ENCODE assay signal across 8 mouse cellular contexts in the genomic region with DNA sequence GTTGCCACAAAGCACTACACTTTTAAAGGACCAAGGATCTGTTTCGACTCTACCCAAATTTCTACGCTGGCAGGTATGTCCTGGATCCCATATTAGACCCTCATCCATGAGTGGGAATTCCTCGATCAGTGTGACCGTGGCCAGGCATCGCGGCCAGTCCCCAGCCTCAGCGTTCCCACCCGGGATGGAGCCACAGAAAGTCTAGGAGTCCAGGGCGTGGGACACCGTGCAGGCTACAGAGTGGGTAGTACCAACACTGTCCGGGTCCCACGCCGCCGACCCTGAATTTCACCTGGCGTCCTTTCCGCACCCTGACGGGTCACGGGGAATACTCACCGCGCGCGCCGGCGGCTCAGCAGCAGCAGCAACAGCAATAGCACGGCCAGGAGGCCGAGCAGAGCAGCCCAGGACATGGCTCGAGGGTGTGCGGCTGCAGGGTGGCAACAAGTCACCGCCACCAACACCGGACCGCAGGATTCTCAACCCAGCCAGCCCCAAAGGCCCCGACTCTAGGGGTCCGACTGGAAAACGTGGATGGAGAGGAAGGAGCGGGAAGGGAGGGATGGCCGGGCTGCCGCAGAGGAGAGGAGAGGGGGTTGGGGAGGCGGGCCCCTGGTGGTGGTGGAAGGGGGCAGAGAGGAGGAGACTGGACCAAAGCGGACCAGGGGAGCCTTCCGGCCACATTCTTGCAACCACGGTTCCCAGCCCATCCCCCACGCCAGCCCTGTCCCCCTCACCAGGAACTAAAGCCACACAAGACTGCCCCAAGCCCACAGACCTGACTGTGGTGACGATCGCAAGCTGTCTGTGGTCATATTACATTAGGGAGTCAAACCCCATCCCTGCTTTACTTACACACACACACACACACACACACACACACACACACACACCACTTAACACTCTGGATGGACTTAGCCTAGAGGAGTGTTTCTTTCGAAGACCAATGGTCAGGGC. TPM values are rescaled to one million over a fixed set of nuclear protein-coding genes. Genes with fewer than 3 reads are reported as not detected.
DNase-seq lines count a peak whose midpoint lies in the region; ATAC-seq and TF ChIP-seq lines count a peak whose summit lies in the region.

Gene Ptgis, minus strand, starts transcription at position 597 of the 957 bp plus-strand sequence.

- H3K27ac ChIP-seq in heart, embryonic 11.5 days (ENCODE audit: low read depth, low read length), result no peak within 1 kb of the TSS; the same call in 1 of the 2 replicates
- H3K27ac ChIP-seq in limb, embryonic 12.5 days, result peak within 1 kb of the TSS; percentile 84

- no peaks in the 10 kb centered on the region for H3K36me3 ChIP-seq in heart, embryonic 11.5 days (ENCODE audit: control insufficient read depth, insufficient read depth, low read length)
- H3K36me3 ChIP-seq in limb, embryonic 12.5 days, result no peaks in the 10 kb centered on the region
- no peaks in the 10 kb centered on the region for H3K36me3 ChIP-seq in myocyte (ENCODE audit: control insufficient read depth, insufficient read depth)

- peak within 1 kb of the TSS; percentile 14 for H3ac ChIP-seq in myocyte (ENCODE audit: control insufficient read depth, insufficient read length)

- H3K4me3 ChIP-seq in heart, embryonic 11.5 days (ENCODE audit: low read depth, low read length), result peak within 1 kb of the TSS; percentile 55
- H3K4me3 ChIP-seq in limb, embryonic 12.5 days (replicated peaks), result peak within 1 kb of the TSS; percentile 59
- H3K4me3 ChIP-seq in myocyte, result peak within 1 kb of the TSS; percentile 46

- 0 out of 2 replicates have a peak, but pooled peaks have one; percentile 48 for ATAC-seq in heart, embryonic 11.5 days (replicated peaks; ENCODE audit: insufficient number of reproducible peaks, low FRiP score, low TSS enrichment)
- peak; percentile 71 for ATAC-seq in limb, embryonic 12.5 days (ENCODE audit: insufficient number of reproducible peaks, insufficient read depth, low FRiP score, low TSS enrichment, low read depth)
- ATAC-seq in megakaryocyte-erythroid progenitor cell, adult 5-6 weeks (replicated peaks; ENCODE audit: low FRiP score, low TSS enrichment, poor library complexity, severe bottlenecking), result no peak

- H3K27me3 ChIP-seq in heart, embryonic 11.5 days (ENCODE audit: control insufficient read depth, insufficient read depth, low read length), result no peaks in the 10 kb centered on the region
- H3K27me3 ChIP-seq in limb, embryonic 12.5 days, result peaks cover 2% of the 10 kb centered on the region; the same call in 1 of the 2 replicates
- no peaks in the 10 kb centered on the region for H3K27me3 ChIP-seq in myocyte (ENCODE audit: control insufficient read depth, insufficient read depth, insufficient read length)

- WGBS in heart, embryonic 11.5 days (ENCODE audit: insufficient replicate concordance), result 3% methylated on average over 45 of the region's 45 CpGs
- 3% methylated on average over 43 of the region's 45 CpGs for WGBS in limb, embryonic 12.5 days

- TF ChIP-seq POLR2A in myocyte (IDR thresholded peaks at IDR 0.05; ENCODE audit: insufficient read length, low read depth), result peak; percentile 27

- DNase-seq in gastrocnemius, postnatal 14 days, result peak; percentile 49
- DNase-seq in gastrocnemius, adult 18-20 months (ENCODE audit: low spot score), result no peak
- DNase-seq in embryo, embryonic 10 days (ENCODE audit: low spot score), result peak; percentile 71
- DNase-seq in ovary, adult 18-20 months (ENCODE audit: low spot score), result no peak

- peak within 1 kb of the TSS; percentile 89 for H3K4me2 ChIP-seq in heart, embryonic 11.5 days
- peak within 1 kb of the TSS; percentile 90 for H3K4me2 ChIP-seq in limb, embryonic 12.5 days
- peak within 1 kb of the TSS; percentile 58 for H3K4me2 ChIP-seq in myocyte (ENCODE audit: low read depth)

- H3K79me2 ChIP-seq in myocyte (ENCODE audit: control insufficient read depth, insufficient read depth), result peaks cover 32% of the 10 kb centered on the region

- intact Hi-C loops in gastrocnemius, postnatal 14 days (cut with DNase I; ENCODE audit: low total_unique reads), result no loop called here

- H3K4me1 ChIP-seq in heart, embryonic 11.5 days (ENCODE audit: control insufficient read depth, insufficient read depth, low read length), result peaks cover 13% of the 10 kb centered on the region; the same call in 1 of the 2 replicates
- H3K4me1 ChIP-seq in limb, embryonic 12.5 days (replicated peaks), result peaks cover 40% of the 10 kb centered on the region

- H3K9ac ChIP-seq in heart, embryonic 11.5 days (ENCODE audit: low read depth, low read length), result peak within 1 kb of the TSS; percentile 81
- H3K9ac ChIP-seq in limb, embryonic 12.5 days (replicated peaks), result peak within 1 kb of the TSS; percentile 74

- no peaks in the 10 kb centered on the region for H3K9me3 ChIP-seq in heart, embryonic 11.5 days (replicated peaks; ENCODE audit: control insufficient read depth, low read length)
- peaks cover 6% of the 10 kb centered on the region; the same call in 1 of the 2 replicates for H3K9me3 ChIP-seq in limb, embryonic 12.5 days

TF ChIP-seq in myocyte, 11 proteins besides CTCF, POLR2A, EP300 and RAD21:
- no peak for TF ChIP-seq POLR2AphosphoS2 (IDR thresholded peaks at IDR 0.05; ENCODE audit: insufficient read length, low read depth)
- no peak for TF ChIP-seq USF1 (IDR thresholded peaks at IDR 0.05; ENCODE audit: low read depth)
- peak in 1 of 3 experiments; percentile 46 for TF ChIP-seq MYOG (IDR thresholded peaks at IDR 0.05; ENCODE audit: control insufficient read depth in 1 of 3, insufficient read depth in 1 of 3, insufficient read length in 2 of 3, low read depth in 2 of 3)
- no peak for TF ChIP-seq TCF12 (IDR thresholded peaks at IDR 0.05; ENCODE audit: insufficient read depth, poor library complexity, severe bottlenecking)
- TF ChIP-seq MYOD1 (IDR thresholded peaks at IDR 0.05; ENCODE audit: control insufficient read depth in 1 of 3, insufficient read length in 2 of 3, low read depth in 2 of 3), result peak in 1 of 3 experiments; percentile 19
TF ChIP-seq in myocyte: peak in this region for 2.

RNA-seq across cellular contexts. Expression of gene Ptgis, which starts in this region (rescaled TPM):
- total RNA-seq in gastrocnemius, postnatal 14 days (2021), result 10 to 100 TPM in 1 of 2 experiments, 1 to 10 TPM in 1; 8.0 to 11.1 TPM
- 1 to 10 TPM; 1.3 to 1.8 TPM for total RNA-seq in gastrocnemius, adult 18-20 months (2021)
- 19.6 and 21.6 TPM in 2 replicates for polyA plus RNA-seq in heart, embryonic 11.5 days (2014; fragmentation: Nextera tagmentation; extraction: Ambion mirVana)
- polyA plus RNA-seq in limb, embryonic 12.5 days (2016; fragmentation: Nextera tagmentation; extraction: Ambion mirVana), result 23.9 and 27.0 TPM in 2 replicates
- 116 TPM for polyA plus RNA-seq in myocyte (2012; fragmentation: generic; extraction: Trizol)
- total RNA-seq in megakaryocyte-erythroid progenitor cell, adult 5-6 weeks (2014; fragmentation: Nextera tagmentation), result not detected in 2 replicates
- not detected in 2 replicates for total RNA-seq in megakaryocyte-erythroid progenitor cell, adult 5-6 weeks (2017)

Comparison
In these comparisons a context has a peak if more than half of its experiments do, and no peak if none do; other contexts are left out.
1. DNase-seq: peak in gastrocnemius, postnatal 14 days (single experiment) and embryo, embryonic 10 days (single experiment); none in gastrocnemius, adult 18-20 months (single experiment) and ovary, adult 18-20 months (single experiment).
2. Peak in every context shown above with its lines, with median percentiles within 50 percentile points of each other: H3K4me2 ChIP-seq and H3K4me3 ChIP-seq.